Mouse (Mus musculus) limb, embryonic 13.5 days (tissue): ENCODE measurements at regions not wholly inside any gene's neighbourhood (a gene's known extent, or its start where the extent isn't known, plus 50 kb on each side); places are given as distances from the start of the nearest gene placed in this dataset.

Experiments used
- ATAC-seq: fragments of 200-750 bp; cut with Nextera tagmentation; 2 replicates; pipeline ENCODE4 v1.8.0; 2017; ENCODE audit warnings: low read depth, moderate number of reproducible peaks, moderate TSS enrichment; ENCODE audit not compliant: low FRiP score
- H3K27ac ChIP-seq: fragments of 300-500 bp; sonication (generic); 2 replicates; pipeline ENCODE4 v1.5.1; 2015; ENCODE audit warnings: inconsistent platforms, mild to moderate bottlenecking, moderate library complexity
- H3K27me3 ChIP-seq: fragments of 300-500 bp; sonication (generic); 2 replicates; pipeline ENCODE4 v1.6.1; 2015; ENCODE audit warnings: mild to moderate bottlenecking, inconsistent platforms
- H3K36me3 ChIP-seq: fragments of 300-500 bp; sonication (generic); 2 replicates; pipeline ENCODE4 v1.6.1; 2015; ENCODE audit warnings: inconsistent platforms, mild to moderate bottlenecking, moderate library complexity
- H3K4me1 ChIP-seq: fragments of 300-500 bp; sonication (generic); 2 replicates; pipeline ENCODE4 v1.6.1; 2015; ENCODE audit warnings: inconsistent platforms
- H3K4me2 ChIP-seq: fragments of 300-500 bp; sonication (generic); replicated peaks from 2 replicates; pipeline ENCODE4 v1.6.1; 2015; ENCODE audit warnings: inconsistent platforms, mild to moderate bottlenecking, moderate library complexity
- H3K4me3 ChIP-seq: fragments of 300-500 bp; sonication (generic); 2 replicates; pipeline ENCODE4 v1.5.1; 2015; ENCODE audit warnings: moderate library complexity, mild to moderate bottlenecking, inconsistent platforms
- H3K9ac ChIP-seq: fragments of 300-500 bp; sonication (generic); 2 replicates; pipeline ENCODE4 v1.6.1; 2015; ENCODE audit warnings: mild to moderate bottlenecking, inconsistent platforms
- H3K9me3 ChIP-seq: fragments of 300-500 bp; sonication (generic); 2 replicates; pipeline ENCODE4 v1.6.1; 2016; ENCODE audit warnings: inconsistent platforms
- WGBS: fragments of 180-500 bp; shearing (Covaris S2); methylation state at CpG from one replicate; pipeline ENCODE4 v1.1.7; 2015; 5-methylcytosine and 5-hydroxymethylcytosine counted together

DNA sequence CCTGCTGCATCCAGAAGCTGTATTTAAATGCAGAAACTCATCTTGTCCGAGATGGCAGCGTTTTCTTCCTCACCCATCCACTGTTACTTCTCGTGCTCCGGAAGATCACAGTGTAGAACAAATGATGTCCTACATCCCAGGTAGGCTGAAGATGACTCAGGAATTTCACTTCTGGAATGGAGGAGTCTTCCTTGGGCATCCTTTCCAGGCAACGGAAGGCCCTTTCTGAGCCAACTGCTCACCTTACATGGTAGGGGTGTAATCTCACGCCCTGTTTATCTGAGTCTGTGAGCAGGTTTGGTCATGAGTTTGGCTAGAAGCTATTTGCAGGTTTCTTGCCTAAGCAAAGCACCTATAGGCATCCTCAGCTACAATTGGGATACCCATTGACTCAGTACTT is 176.9 kb downstream of the Gm19410 start:
- no peaks in the 10 kb centered on the region for H3K4me1 ChIP-seq
- no peak overlapping the region for H3K9ac ChIP-seq
- H3K4me2 ChIP-seq = no peak overlapping the region
- H3K9me3 ChIP-seq = no peaks in the 10 kb centered on the region
- ATAC-seq = no peak
- H3K4me3 ChIP-seq = no peak overlapping the region
- H3K36me3 ChIP-seq = no peaks in the 10 kb centered on the region
- WGBS = 94% methylated on average over 6 of the region's 6 CpGs
- H3K27me3 ChIP-seq = no peaks in the 10 kb centered on the region
- no peak overlapping the region for H3K27ac ChIP-seq

DNA sequence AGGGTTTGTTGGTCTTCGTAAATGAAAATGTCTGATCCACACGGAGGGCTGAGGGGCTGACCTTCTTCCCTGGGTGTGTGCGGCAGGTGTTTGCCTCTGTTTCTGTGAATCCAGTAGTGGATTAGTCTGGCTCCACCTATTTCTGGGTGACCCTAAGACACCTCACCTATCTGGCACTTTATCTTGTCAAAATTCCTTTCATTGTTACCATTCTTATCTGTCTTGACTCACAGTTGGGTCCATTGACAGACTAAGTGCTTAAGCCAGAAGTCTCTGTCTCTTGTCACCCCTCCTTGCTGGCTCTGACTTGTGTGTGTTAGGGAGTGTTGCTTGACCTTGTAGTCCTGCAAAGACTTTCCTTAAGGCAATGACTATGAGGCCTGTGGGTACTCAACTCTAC is 178.1 kb downstream of the Gm19410 start:
- Histone ChIP-seq H3K27me3 (no peaks in the 10 kb centered on the region), H3K4me3 (no peak overlapping the region), H3K27ac (no peak overlapping the region), H3K4me2 (no peak overlapping the region), H3K9ac (no peak overlapping the region), H3K36me3 (no peaks in the 10 kb centered on the region), H3K4me1 (peaks cover 7% of the 10 kb centered on the region), H3K9me3 (no peaks in the 10 kb centered on the region)
- 86% methylated on average over 3 of the region's 3 CpGs for whole genome bisulfite sequencing
- ATAC-seq = no peak

DNA sequence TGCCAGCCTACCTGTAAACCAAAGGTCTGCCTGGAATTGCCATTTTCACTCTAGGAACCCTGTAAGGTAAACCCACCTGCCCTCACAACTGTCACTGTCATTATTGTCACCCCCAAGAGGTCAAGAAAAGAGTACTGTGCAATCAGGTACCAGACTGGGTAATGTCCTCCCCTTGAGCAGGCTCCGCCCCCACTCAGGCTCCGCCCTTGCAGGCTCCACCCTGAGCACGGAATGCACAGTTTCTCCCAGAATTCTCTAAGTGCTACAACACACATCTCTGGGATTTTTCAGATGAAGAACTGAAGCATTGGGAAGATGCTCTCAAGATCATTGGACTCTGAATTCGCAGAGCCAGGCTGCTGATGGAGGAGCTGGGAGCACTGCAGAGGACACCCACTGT is 178.9 kb downstream of the Gm19410 start:
- Histone ChIP-seq H3K27ac (no peak overlapping the region), H3K27me3 (no peaks in the 10 kb centered on the region), H3K9me3 (no peaks in the 10 kb centered on the region), H3K36me3 (no peaks in the 10 kb centered on the region), H3K4me1 (peaks cover 14% of the 10 kb centered on the region), H3K4me2 (no peak overlapping the region), H3K9ac (no peak overlapping the region), H3K4me3 (no peak overlapping the region)
- no peak for ATAC-seq
- 85% methylated on average over 4 of the region's 4 CpGs for WGBS

DNA sequence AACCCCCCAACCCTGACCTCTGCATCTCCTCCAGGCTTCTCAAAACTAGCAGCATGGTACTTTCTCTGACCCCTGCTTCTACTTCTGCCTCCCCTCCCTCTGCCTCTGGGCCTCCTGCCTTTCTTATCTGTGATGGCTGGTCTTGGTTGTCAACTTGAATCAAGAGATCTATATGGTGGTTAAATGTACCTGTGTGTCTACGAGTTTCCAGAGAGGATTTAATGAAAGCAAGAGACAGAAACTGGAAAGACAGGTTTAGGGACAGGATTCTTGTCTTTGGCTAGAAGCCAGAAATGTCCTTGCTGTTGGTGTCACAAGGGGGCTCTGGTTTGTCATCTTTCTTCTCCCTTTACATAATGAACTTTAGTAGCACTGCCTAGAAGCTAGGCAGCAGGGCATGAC is 180.9 kb downstream of the Gm19410 start:
- Histone ChIP-seq H3K9me3 (no peaks in the 10 kb centered on the region), H3K4me2 (no peak overlapping the region), H3K36me3 (no peaks in the 10 kb centered on the region), H3K9ac (no peak overlapping the region), H3K4me1 (peaks cover 24% of the 10 kb centered on the region), H3K27ac (no peak overlapping the region), H3K4me3 (no peak overlapping the region), H3K27me3 (no peaks in the 10 kb centered on the region)
- WGBS = 30% methylated on average over 1 of the region's 1 CpGs
- ATAC-seq = no peak

DNA sequence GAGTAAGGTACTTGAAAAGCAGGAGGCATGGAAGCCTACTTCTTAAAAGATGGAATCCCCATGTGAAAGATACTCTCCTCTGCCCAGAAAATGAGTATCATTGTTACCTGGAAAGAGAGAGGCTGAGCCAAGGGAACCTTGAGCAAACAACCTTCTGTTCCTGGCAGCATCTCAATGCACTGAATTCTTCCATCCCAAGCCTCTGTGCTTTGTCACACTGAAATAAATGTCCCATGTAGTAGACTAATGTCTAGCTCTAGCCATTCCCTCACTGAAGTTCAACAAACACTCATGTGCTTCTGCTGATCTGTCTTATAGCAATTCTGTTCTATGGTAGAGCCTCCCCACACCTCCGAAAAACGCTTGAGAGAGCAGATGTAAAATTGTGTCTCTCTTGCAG is 182.6 kb downstream of the Gm19410 start:
- H3K9me3 ChIP-seq = no peaks in the 10 kb centered on the region
- H3K4me3 ChIP-seq = no peak overlapping the region
- H3K27me3 ChIP-seq = no peaks in the 10 kb centered on the region
- peaks cover 24% of the 10 kb centered on the region for H3K4me1 ChIP-seq
- H3K27ac ChIP-seq = no peak overlapping the region
- no peak overlapping the region for H3K9ac ChIP-seq
- no peaks in the 10 kb centered on the region for H3K36me3 ChIP-seq
- WGBS = 67% methylated on average over 2 of the region's 2 CpGs
- no peak for ATAC-seq
- H3K4me2 ChIP-seq = no peak overlapping the region

DNA sequence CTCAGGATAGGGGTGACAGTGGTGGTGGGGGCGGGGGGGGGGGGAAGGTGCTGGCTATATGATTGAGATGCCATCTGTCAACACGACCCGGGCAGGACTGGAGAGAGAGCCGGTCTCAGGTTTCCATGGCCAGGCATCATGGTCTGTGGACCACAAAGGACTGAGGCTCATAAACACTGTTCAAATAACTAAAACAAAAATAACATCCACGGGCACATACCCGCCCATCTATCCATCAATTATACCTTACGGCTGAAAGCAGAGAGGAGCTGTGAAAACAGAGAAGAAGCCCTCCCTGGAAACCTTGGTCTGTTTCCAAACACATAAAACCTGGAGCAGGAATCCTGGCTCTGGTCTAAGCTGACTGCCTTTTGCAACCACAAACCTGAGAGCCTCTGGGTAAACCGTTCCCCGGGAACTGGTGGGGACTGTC is 183.2 kb downstream of the Gm19410 start:
- no peaks in the 10 kb centered on the region for H3K9me3 ChIP-seq
- WGBS = 12% methylated on average over 9 of the region's 9 CpGs

DNA sequence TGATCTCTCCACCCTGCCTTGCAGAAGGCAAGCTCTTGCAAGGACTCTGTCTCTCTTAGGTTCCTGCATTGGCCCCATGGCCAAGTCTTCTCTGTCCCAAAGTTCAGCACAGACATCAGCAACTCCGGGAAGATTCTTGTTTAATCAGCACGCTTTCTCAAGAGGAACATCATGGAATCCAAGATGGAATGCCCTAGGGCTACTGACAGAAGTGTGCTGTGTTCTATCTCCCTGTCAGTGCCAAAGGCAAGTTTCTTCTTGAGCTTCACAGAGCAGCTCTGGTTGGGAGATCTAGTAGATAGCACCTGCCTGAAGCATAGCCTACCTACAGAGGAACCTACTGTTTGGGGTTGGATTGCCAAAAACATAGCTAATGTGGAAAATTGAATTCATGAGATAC is 189.9 kb downstream of the Gm19410 start:
- H3K9me3 ChIP-seq = no peaks in the 10 kb centered on the region
- no peak overlapping the region for H3K27ac ChIP-seq
- no peaks in the 10 kb centered on the region for H3K36me3 ChIP-seq
- ATAC-seq = no peak
- 82% methylated on average over 2 of the region's 2 CpGs for WGBS
- no peak overlapping the region for H3K4me2 ChIP-seq
- no peak overlapping the region for H3K4me3 ChIP-seq
- H3K4me1 ChIP-seq = peaks cover 15% of the 10 kb centered on the region
- H3K9ac ChIP-seq = no peak overlapping the region
- H3K27me3 ChIP-seq = no peaks in the 10 kb centered on the region

More for the DNA sequence above, 183.2 kb downstream of the Gm19410 start:
- H3K4me3 ChIP-seq = no peak overlapping the region
- H3K4me1 ChIP-seq = peaks cover 24% of the 10 kb centered on the region
- H3K9ac ChIP-seq = no peak overlapping the region
- ATAC-seq = peak; percentile 85
- H3K4me2 ChIP-seq = peak overlapping the region; percentile 35
- no peaks in the 10 kb centered on the region for H3K27me3 ChIP-seq
- H3K36me3 ChIP-seq = no peaks in the 10 kb centered on the region
- peak overlapping the region; percentile 67 for H3K27ac ChIP-seq

DNA sequence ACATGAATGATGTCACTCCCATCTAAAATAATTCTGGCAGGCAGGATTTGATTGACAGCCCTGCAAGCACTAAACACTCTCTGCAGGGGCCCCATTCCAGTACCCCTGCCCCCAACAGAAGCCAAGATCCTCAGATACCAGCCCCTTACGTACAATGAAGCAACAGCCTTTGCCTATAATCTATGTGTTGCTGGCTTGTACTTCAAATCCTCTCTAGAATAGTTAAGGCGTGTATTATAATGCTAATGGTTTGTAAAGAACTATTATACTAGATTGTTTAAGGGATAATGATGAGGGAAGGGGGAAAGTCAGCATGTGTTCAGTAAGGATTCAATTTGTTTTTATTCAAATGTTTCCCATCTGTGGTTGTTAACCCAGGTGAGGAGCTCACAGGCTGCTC is 190.7 kb downstream of the Gm19410 start:
- 59% methylated on average over 2 of the region's 2 CpGs for WGBS

DNA sequence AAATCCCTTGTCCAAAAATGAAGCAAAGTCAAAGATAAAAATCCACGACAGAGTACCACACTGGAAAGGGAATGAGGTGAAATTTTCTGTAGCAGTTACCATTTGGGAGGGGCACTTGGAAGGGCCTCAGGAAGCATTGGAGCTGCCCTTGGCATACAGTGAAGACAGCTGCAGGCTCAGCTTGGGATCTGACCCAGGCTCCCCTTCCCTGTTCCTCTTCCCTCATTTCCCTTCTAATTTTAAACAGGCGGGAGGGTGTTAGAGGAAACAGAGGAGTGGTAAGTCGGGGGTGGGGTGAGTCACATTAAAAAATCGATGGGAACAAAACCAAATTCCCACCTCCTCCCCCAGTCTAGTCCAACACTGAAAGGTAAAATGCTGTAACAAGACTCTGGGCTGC is 193.6 kb downstream of the Gm19410 start:
- no peak overlapping the region for H3K27ac ChIP-seq
- no peaks in the 10 kb centered on the region for H3K27me3 ChIP-seq
- H3K9me3 ChIP-seq = no peaks in the 10 kb centered on the region
- H3K9ac ChIP-seq = no peak overlapping the region
- no peak; the same call in 1 of the 2 replicates for ATAC-seq
- WGBS = 26% methylated on average over 4 of the region's 4 CpGs
- H3K4me1 ChIP-seq = peaks cover 43% of the 10 kb centered on the region
- no peak overlapping the region for H3K4me3 ChIP-seq
- no peak overlapping the region for H3K4me2 ChIP-seq
- H3K36me3 ChIP-seq = no peaks in the 10 kb centered on the region

More for the DNA sequence above, 190.7 kb downstream of the Gm19410 start:
- Histone ChIP-seq H3K36me3 (no peaks in the 10 kb centered on the region), H3K4me2 (no peak overlapping the region), H3K27me3 (no peaks in the 10 kb centered on the region), H3K4me1 (peaks cover 22% of the 10 kb centered on the region), H3K27ac (no peak overlapping the region), H3K9ac (no peak overlapping the region), H3K9me3 (no peaks in the 10 kb centered on the region), H3K4me3 (no peak overlapping the region)
- no peak for ATAC-seq

DNA sequence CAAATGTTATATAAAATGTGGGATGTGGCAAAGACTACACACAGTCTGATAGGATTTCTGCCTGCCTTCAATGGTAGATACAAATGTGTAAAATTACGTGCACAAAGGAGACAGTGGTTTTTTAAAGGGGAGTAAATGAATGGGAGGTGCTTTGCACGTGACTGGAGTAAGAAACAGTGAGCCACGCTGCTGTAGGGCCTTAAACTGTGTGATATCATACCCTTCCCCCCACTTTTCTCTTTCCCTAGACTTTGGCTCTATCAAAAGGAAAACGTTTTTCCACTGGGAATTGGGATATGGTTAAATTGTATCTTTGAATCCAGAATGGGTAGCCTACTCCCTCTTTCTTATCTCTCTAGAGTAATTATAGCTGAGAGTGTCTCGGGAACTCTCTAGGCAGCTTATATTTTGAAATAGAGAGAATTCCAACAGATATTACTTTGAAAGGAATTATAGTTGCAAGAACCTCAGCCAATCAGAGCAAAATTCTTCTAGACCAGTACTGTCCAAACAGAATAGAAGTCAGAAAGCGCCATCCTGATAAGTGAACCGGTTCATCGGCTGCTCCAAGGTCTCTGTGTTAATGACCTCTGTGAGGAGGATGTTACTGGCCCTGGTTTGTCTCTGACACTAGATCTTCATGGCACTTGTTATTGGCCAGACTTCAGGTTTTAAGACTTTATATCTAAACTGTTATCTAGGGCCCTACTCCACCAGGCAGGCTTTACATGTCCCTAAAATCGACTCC is 195.5 kb downstream of the Gm19410 start:
- WGBS = 78% methylated on average over 9 of the region's 9 CpGs
- H3K36me3 ChIP-seq = no peaks in the 10 kb centered on the region
- no peaks in the 10 kb centered on the region for H3K27me3 ChIP-seq
- ATAC-seq = no peak
- no peaks in the 10 kb centered on the region for H3K9me3 ChIP-seq
- H3K9ac ChIP-seq = no peak overlapping the region
- H3K4me3 ChIP-seq = no peak overlapping the region
- H3K4me2 ChIP-seq = peak overlapping the region; percentile 38
- H3K4me1 ChIP-seq = peaks cover 49% of the 10 kb centered on the region
- peak overlapping the region; percentile 73; the same call in 1 of the 2 replicates for H3K27ac ChIP-seq

DNA sequence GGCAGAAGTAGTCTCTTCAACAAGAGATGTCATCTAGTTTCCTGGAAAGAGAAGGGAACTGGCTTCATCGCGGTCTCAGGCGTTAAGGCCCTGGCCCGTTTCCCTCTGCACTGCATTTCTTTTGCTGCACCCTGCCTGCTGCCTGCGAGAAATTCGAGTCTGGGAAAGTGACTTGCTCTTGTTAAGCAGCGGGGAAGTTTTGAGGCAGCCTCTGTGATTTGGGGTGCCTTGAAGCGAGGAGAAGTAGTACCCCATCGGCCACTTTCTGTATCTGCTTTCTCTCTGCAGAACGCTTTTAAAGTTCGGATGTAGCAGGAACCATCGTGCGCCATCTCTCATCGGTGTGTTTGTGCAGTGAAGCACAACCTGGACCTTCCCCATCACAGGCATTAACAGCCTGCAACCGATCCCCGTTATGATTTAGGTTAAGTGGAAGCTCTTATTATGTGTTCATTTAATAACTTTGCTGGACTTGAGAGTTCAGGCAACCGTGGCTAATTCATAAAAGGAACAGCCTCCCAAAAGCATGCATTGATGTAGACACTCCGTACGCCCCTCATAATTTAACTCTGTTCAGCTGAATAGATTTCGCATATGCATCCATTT is 196.1 kb downstream of the Gm19410 start:
- Histone ChIP-seq H3K27me3 (no peaks in the 10 kb centered on the region), H3K4me2 (peak overlapping the region; percentile 38), H3K27ac (peak overlapping the region; percentile 73), H3K36me3 (no peaks in the 10 kb centered on the region), H3K4me1 (peaks cover 49% of the 10 kb centered on the region), H3K9ac (no peak overlapping the region), H3K4me3 (no peak overlapping the region), H3K9me3 (no peaks in the 10 kb centered on the region)
- ATAC-seq = no peak
- 36% methylated on average over 20 of the region's 20 CpGs for WGBS

DNA sequence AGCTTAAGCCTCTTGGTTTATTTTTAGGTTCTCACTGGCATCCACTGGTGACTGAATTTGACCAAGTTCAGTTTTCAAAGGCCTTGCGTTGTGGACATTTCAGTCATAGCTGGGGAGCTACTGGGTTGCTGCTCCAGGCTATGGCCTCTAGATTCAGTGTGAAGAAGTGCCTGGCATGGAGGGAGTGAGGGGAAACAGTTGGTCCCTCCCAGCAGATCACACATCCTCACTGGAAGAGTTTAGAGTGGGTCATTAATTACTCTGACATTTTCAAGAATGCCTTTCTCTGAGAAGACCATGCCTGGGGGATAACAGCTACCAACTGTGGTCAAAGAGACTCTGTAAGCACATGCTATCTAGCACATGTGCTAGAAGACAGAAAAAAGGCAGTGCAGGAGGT is 199.3 kb downstream of the Gm19410 start:
- ATAC-seq = no peak
- Histone ChIP-seq H3K27ac (no peak overlapping the region), H3K4me2 (no peak overlapping the region), H3K4me1 (peaks cover 36% of the 10 kb centered on the region), H3K27me3 (no peaks in the 10 kb centered on the region), H3K9ac (no peak overlapping the region), H3K36me3 (no peaks in the 10 kb centered on the region), H3K9me3 (no peaks in the 10 kb centered on the region), H3K4me3 (no peak overlapping the region)
- 11% methylated on average over 1 of the region's 1 CpGs for WGBS

DNA sequence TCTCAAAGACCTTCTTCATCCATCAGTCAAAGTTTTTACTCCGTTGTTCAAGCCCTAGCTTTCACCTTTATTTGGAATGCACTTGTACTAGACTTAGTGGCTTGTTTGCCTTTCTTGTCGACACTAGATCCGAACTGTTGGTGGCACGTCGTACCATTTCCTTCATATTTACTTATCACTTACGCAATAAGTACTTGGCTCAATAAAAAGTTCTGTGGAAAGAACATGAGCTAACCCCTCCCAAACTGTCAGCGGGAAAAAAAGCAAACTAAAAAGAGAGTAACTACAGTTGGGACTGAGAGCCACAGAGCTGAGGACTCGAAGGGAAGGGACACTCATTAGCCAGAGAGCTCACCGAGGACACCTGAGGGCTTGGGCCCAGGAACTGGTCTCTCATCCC is 202.8 kb downstream of the Gm19410 start:
- 82% methylated on average over 9 of the region's 9 CpGs for WGBS
- Histone ChIP-seq H3K9ac (no peak overlapping the region), H3K4me1 (peaks cover 20% of the 10 kb centered on the region; the same call in 1 of the 2 replicates), H3K36me3 (no peaks in the 10 kb centered on the region), H3K27ac (no peak overlapping the region), H3K4me2 (no peak overlapping the region), H3K4me3 (no peak overlapping the region), H3K27me3 (no peaks in the 10 kb centered on the region), H3K9me3 (no peaks in the 10 kb centered on the region)
- no peak for ATAC-seq
